Mouse (Mus musculus) thymus, postnatal 25 days (tissue): Measurements from ENCODE around the gene Timeless.
A peak's percentile ranks its signal among the peaks of the same experiment; 100 is the strongest.
"Not testable (repeated sequence)": the region's sequence is repeated elsewhere in the genome, so short reads cannot be mapped to it uniquely, and the experiment has no call there.

Source experiments
- DNase-seq: peaks from one replicate; pipeline ENCODE4 v3.0.0; 2022

Gene Timeless

GRCm38 (mm10) chr10:128214112-128214511 lies 17.8 kb upstream of the Timeless start:
- not testable (repeated sequence) for DNase-seq

- no peak for DNase-seq
These were observed 16.9 kb upstream of the Timeless start for GRCm38 (mm10) chr10:128214981-128215380.

- DNase-seq, result no peak
These were observed 13.3 kb upstream of the Timeless start for GRCm38 (mm10) chr10:128218387-128219117.

- peak; percentile 6 for DNase-seq
These were observed 10.2 kb upstream of the Timeless start for GRCm38 (mm10) chr10:128221533-128222286.

GRCm38 (mm10) chr10:128225064-128225463 lies 6.8 kb upstream of the Timeless start:
- DNase-seq, result no peak

GRCm38 (mm10) chr10:128225538-128225937 lies 6.3 kb upstream of the Timeless start, which contains the start of gene Mip:
Mip (plus strand) TSS chr10:128225838.
- no peak for DNase-seq

GRCm38 (mm10) chr10:128227592-128227991 lies 4.3 kb upstream of the Timeless start:
- no peak for DNase-seq

GRCm38 (mm10) chr10:128228009-128228408 lies 3.9 kb upstream of the Timeless start:
- no peak for DNase-seq

- peak; percentile 21 for DNase-seq
These were observed 1.3 kb upstream of the Timeless start for GRCm38 (mm10) chr10:128230582-128230981.

- DNase-seq, result peak; percentile 21
These were observed 719 bp upstream of the Timeless start for GRCm38 (mm10) chr10:128231146-128231545.

- peak; percentile 71 for DNase-seq
These were observed 638 bp downstream of the Timeless start for GRCm38 (mm10) chr10:128232420-128232985.

- DNase-seq, result no peak
These were observed 4.5 kb downstream of the Timeless start for GRCm38 (mm10) chr10:128236321-128236720.

- no peak for DNase-seq
These were observed 6.1 kb downstream of the Timeless start for GRCm38 (mm10) chr10:128237807-128238480.

- DNase-seq, result no peak
These were observed 7.3 kb downstream of the Timeless start for GRCm38 (mm10) chr10:128239140-128239539.

GRCm38 (mm10) chr10:128240131-128240530 lies 8.3 kb downstream of the Timeless start:
- no peak for DNase-seq

- DNase-seq, result no peak
These were observed 11.4 kb downstream of the Timeless start for GRCm38 (mm10) chr10:128243252-128243651.

GRCm38 (mm10) chr10:128244121-128244520 lies 12.3 kb downstream of the Timeless start:
- no peak for DNase-seq

- DNase-seq, result no peak
These were observed 15.3 kb downstream of the Timeless start for GRCm38 (mm10) chr10:128247020-128247732.

- no peak for DNase-seq
These were observed 18.7 kb downstream of the Timeless start for GRCm38 (mm10) chr10:128250565-128250964.

GRCm38 (mm10) chr10:128253677-128254255 lies 21.9 kb downstream of the Timeless start, which contains the start of gene Apon:
Apon (plus strand) TSS chr10:128254096.
- no peak for DNase-seq

- no peak for DNase-seq
These were observed 24.1 kb downstream of the Timeless start for GRCm38 (mm10) chr10:128255925-128256324.

GRCm38 (mm10) chr10:128256328-128256727 lies 24.5 kb downstream of the Timeless start:
- no peak for DNase-seq
